Mouse (Mus musculus) large intestine, adult 2 months (tissue): ENCODE results near the gene Scube2. TPM values are rescaled to one million over a fixed set of nuclear protein-coding genes. Genes with fewer than 3 reads are reported as not detected.

Experiments used
- DNase-seq: peaks from one replicate; pipeline ENCODE4 v3.0.0-alpha.2; 2012; ENCODE audit warnings: low read depth, low spot score
- WGBS: fragments of 180-500 bp; shearing (Covaris S2); methylation state at CpG from one replicate; pipeline ENCODE4 v1.1.7; 2018; 5-methylcytosine and 5-hydroxymethylcytosine counted together
- polyA plus RNA-seq: library from polyadenylated mRNA; depleted of rRNA; stranded (reverse); fragments of >200 nt; gene quantifications from 2 replicates; pipeline ENCODE4 v1.2.3, GENCODE M21; 2012

Gene Scube2
- polyA plus RNA-seq, 1 experiment = 0.66 TPM

- peak; percentile 3 for DNase-seq
- WGBS = 10% methylated on average over 7 of the region's 7 CpGs
Observed at GRCm38 (mm10) chr7:109852752-109853212, 12.7 kb downstream of the Scube2 start.

DNA sequence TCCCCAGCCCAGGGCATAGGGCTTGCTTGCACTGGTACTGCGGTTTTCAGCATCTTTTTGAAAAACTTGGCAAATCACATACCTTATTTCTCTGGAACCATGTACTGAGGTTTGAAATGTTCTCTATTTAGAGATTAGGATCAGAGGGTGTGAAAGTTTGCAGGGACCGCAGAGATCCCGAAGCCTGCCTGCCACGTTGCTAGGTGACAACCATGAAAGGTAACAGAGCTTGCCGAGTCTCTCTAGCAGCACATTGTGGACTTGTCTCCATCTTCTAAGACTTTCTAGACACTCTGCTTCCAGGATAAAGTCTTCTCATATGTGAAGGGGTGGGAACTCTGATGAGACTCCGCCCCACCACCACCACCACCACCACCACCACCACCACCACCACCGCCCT is 13.5 kb downstream of the Scube2 start:
- WGBS = 91% methylated on average over 7 of the region's 7 CpGs
- DNase-seq = no peak

GRCm38 (mm10) chr7:109850531-109850930 is 14.9 kb downstream of the Scube2 start:
- WGBS = 67% methylated on average over 3 of the region's 3 CpGs

DNA sequence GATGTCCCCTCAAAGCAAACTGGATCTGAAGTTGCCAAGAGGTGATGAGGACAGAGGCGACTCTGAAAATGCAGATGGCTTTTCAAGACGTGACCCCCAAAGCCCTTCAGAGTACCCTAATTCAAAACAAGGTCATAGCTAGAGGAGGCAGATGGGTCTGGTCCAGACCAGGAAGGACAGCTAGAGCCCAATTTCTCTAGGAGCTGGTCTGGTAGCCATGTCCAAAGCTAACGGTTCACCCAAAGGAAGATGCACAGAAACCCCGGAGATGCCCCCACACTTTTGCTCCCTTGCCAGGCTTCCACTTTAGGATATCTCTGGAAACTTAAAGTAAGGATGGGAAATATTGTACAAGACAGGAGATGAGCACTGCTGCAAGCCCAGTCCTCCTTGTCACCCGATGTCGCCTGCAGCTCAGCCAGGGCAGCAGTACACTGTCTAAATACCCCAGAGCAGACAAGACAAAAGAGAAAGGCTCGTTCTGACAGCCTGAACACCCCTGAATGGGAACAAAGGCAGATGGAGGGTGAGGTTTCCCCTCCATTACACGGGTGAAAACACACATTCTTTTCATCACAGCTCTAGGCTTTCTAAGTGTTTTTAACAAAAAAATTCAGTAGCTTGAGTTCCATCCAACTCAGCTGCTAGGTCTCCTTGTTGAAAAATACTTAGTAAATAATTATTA is 15.6 kb downstream of the Scube2 start:
- DNase-seq = no peak
- 68% methylated on average over 8 of the region's 8 CpGs for WGBS

More at GRCm38 (mm10) chr7:109850531-109850930, 14.9 kb downstream of the Scube2 start:
- no peak for DNase-seq

- WGBS = 67% methylated on average over 11 of the region's 11 CpGs
- DNase-seq = no peak
Observed at GRCm38 (mm10) chr7:109848867-109849733, 16.4 kb downstream of the Scube2 start.

DNA sequence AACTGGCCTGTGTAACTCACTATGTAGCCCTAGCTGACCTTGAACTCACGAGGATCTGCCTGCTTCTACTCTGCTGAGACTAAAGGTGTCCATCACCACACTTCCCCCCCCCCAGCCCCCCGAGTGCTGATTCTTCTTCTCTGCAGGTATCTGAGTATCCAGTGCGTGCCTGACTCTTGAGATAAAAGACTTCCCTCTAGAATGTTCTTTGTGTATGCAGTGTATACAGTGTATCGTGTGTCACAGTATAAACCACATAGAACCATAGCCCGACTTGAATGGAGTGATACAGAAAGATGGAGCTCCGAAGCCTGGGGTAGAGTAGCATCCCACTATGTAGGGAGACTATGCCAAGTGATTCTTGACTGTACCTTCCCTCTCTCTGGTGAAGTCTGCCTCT is 21.4 kb downstream of the Scube2 start:
- 80% methylated on average over 6 of the region's 6 CpGs for WGBS

DNA sequence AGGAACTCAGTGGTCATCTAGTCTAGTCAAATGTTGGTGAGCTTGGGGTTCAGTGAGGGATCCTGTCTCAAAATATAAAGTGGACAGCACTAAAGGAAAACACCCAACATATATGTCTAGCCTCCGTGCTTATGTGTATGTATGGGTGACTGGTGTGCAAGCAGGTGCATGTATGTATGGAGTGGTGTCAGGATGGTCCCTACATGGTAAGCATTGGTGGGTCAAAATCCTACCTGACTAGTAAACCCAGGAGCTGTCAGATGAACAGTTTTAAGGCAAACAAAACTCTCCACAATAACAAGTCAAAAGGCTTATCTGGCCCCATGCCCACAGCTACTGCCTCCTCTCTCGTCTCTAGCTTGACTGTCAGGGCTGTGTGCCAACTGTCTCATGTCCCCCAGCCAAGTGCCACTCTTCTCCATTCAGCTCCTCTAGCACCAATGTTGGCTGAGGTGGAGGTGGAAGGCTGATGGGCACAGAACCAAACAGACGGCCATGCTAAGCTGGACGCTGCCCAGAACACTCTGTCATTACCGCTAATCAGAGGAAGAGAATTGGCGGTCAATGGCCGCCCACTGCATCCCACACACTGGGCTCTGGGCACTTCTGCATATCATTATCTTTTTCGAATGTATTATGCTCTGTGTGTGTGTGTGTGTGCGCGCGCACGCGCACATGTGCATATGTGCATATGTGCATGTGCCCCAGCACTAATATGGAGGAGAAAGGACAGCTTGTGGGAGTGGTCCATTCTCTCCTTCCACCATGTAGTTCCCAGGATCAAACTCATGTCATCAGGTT is 23.7 kb downstream of the Scube2 start:
- DNase-seq = no peak
- WGBS = 81% methylated on average over 13 of the region's 13 CpGs

More for the DNA sequence above, 21.4 kb downstream of the Scube2 start:
- DNase-seq = no peak

GRCm38 (mm10) chr7:109841031-109841430 is 24.4 kb downstream of the Scube2 start:
- 76% methylated on average over 6 of the region's 6 CpGs for WGBS
- no peak for DNase-seq

- 74% methylated on average over 3 of the region's 3 CpGs for WGBS
- no peak for DNase-seq
Observed at GRCm38 (mm10) chr7:109838613-109839012, 26.9 kb downstream of the Scube2 start.

DNA sequence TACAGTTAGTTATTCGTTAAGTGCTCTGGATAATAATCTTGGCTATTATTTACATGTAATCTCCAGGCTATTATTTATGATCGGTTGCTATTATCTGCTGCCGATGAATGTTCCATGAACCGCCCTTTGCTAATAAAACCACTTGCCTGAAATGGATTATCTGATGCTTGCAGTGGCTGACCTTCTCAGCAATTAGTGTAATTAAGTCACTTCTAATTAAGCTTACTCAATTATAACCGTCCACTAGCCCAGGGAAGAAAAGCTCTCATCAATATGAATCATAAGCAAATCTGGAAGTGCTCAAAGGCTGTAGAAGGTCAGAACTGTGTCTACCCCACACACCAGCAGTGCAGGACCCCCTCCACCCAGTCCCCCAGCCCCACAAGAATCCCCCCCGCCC is 27.8 kb downstream of the Scube2 start:
- DNase-seq = no peak
- WGBS = 86% methylated on average over 6 of the region's 6 CpGs

DNA sequence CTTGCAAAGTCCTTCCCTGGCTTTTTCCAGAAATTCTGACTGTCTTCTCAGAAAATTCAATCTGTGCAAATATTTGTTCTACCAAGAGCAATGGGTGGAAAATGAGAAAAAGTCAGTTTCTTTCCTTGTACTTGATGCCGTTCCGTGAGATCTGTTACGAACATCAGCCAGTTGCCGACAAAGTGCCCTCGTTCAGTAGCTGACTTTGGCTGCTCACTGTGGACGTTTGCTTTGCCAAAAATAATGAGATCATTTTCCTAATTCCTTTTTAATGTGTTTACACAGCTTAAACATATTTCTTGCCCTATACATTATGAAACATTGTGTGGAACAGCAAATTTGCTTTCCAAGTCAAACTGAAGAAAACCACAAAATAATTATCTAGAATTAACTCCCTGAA is 30.6 kb downstream of the Scube2 start:
- WGBS = 47% methylated on average over 6 of the region's 6 CpGs
- no peak for DNase-seq

DNA sequence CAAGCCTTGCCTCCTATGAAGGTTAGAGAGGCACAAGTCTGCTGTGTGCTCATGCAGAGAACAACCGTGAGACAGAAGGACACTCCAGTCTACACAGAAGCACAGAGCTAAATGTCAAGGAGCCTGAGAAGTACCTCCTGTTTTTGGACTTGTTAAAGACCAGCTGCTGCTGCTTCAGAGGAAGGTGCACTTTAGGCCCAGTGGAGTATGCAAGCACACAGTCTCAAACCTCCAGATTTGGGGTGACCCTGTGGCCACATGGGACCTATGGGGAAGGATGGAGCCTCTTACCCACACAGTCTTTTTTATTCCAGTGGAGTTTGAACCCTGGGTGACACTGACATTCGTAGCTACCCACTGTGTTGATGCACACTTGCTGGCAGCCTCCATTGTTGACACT is 34.1 kb downstream of the Scube2 start:
- no peak for DNase-seq
- WGBS = 52% methylated on average over 2 of the region's 2 CpGs

DNA sequence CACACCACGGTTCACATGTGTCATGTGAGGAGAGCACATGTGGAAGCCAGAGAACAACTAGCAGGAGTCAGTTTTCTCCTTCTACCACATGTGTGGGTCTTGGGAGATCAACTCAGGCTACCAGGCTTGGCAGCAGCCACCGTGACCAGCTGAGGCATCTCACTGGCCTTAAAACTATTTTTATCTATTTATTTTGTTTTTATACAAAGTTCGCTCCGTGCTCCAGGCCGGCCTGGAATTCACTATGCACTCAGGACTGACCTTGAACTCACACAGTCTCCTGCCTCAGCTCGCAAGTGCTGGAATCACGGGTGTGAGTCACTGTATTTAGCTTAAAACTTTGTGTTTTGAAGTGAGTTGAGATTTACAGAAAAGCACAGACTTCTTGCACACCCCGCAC is 38.6 kb downstream of the Scube2 start:
- DNase-seq = no peak
- 31% methylated on average over 8 of the region's 8 CpGs for WGBS

GRCm38 (mm10) chr7:109825293-109825692 is 40.2 kb downstream of the Scube2 start:
- no peak for DNase-seq
- WGBS = 54% methylated on average over 14 of the region's 14 CpGs

GRCm38 (mm10) chr7:109818600-109818999 is 46.9 kb downstream of the Scube2 start:
- 82% methylated on average over 4 of the region's 4 CpGs for WGBS
- DNase-seq = no peak

DNA sequence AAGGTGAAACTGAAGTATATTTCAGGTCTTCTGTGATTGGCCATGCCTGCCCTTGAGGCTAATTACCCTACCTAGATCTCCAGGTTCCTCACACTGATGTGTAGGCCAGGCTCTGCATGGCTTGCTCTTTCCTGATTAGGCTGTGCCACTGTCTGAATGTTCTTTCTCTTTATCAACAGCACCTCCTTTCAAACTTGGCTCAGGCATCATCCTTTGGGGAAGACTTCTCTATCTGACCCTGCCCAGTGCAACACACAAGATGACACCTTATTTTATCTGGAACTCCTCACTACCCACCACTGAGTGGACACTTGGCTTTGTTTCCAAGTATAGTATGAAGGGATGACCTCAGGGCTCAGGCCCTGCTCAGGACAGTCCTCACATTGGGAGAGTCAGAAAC is 47.5 kb downstream of the Scube2 start:
- DNase-seq = no peak

DNA sequence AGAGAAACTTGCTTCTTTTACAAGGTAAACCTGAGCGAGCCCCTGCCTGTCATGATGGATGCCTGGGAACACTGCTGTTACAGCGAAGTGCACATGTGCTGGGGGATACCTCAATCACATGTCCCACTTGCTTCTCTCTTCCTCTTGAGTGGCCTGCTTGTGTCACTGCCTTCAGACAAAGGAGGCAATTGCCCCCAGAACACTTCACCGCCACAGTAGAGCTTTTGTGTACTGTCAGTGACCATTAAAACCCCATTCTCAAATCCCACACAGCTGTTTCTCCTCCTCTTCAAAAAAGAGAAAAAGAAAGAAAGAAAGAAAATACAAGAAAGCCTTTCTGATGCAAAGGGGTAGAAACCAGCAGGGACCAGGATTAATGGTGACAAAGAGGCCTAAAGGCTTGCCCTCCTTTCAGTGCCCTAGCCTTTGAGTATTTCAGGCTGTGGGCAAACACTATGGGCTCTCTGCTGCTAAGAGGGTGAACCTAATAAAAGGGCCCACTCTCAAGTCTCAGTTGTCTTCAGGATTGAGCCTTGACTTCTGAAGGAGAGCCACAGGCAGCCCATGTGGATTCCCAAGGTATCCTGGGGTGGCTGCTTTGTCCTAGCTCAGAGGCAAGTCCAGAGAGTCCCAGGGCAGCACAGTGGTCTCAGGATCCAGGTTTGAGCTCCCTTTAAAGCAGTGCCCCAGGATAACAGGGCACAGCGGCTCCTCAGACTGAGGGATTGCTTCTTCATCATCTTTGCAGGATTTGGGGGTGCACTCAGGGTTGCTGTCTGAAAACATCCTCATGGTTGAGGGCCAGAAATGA is 51.9 kb downstream of the Scube2 start:
- DNase-seq = no peak
- 82% methylated on average over 4 of the region's 4 CpGs for WGBS

GRCm38 (mm10) chr7:109807616-109808485 is 57.6 kb downstream of the Scube2 start:
- no peak for DNase-seq
- WGBS = 77% methylated on average over 8 of the region's 8 CpGs
